Mouse (Mus musculus) lung, postnatal 0 days (tissue): ENCODE measurements around the gene Cyp17a1. TPM values are rescaled to one million over a fixed set of nuclear protein-coding genes. Genes with fewer than 3 reads are reported as not detected.

Experiments
- ATAC-seq: fragments of 200-750 bp; cut with Nextera tagmentation; 2 replicates; pipeline ENCODE4 v1.8.0; 2017; ENCODE audit warnings: moderate library complexity
- DNase-seq: peaks from one replicate; pipeline ENCODE4 v3.0.0-alpha.2; 2016; ENCODE audit warnings: low spot score
- H3K27ac ChIP-seq: fragments of 300-500 bp; sonication (generic); 2 replicates; pipeline ENCODE4 v1.5.1; 2014; ENCODE audit warnings: antibody characterized with exemption, mild to moderate bottlenecking, low read length, mixed read lengths
- H3K27me3 ChIP-seq: fragments of 300-500 bp; sonication (generic); replicated peaks from 2 replicates; pipeline ENCODE4 v1.6.1; 2014; ENCODE audit warnings: low read length, mixed read lengths; ENCODE audit not compliant: insufficient read depth
- H3K36me3 ChIP-seq: fragments of 300-500 bp; sonication (generic); 2 replicates; pipeline ENCODE4 v1.6.1; 2014; ENCODE audit warnings: low read length, mixed read lengths; ENCODE audit not compliant: insufficient read depth
- H3K4me1 ChIP-seq: fragments of 300-500 bp; sonication (generic); 2 replicates; pipeline ENCODE4 v1.6.1; 2014; ENCODE audit warnings: antibody characterized with exemption, low read depth, low read length, mixed read lengths; ENCODE audit not compliant: insufficient read depth
- H3K4me2 ChIP-seq: fragments of 300-500 bp; sonication (generic); replicated peaks from 2 replicates; pipeline ENCODE4 v1.6.1; 2014; ENCODE audit warnings: low read depth, mild to moderate bottlenecking, low read length, moderate library complexity, mixed read lengths
- H3K4me3 ChIP-seq: fragments of 300-500 bp; sonication (generic); 2 replicates; pipeline ENCODE4 v1.5.1; 2014; ENCODE audit warnings: low read depth, low read length
- H3K9ac ChIP-seq: fragments of 300-500 bp; sonication (generic); replicated peaks from 2 replicates; pipeline ENCODE4 v1.6.1; 2014; ENCODE audit warnings: low read depth, mild to moderate bottlenecking
- H3K9me3 ChIP-seq: fragments of 300-500 bp; sonication (generic); 2 replicates; pipeline ENCODE4 v1.6.1; 2016; ENCODE audit warnings: low read length, mixed read lengths
- CTCF ChIP-seq: IDR thresholded peaks from 2 replicates; pipeline ENCODE4 v1.5.1; 2016; ENCODE audit warnings: antibody characterized with exemption, mild to moderate bottlenecking
- EP300 ChIP-seq: IDR thresholded peaks from 2 replicates; pipeline ENCODE4 v1.6.1; 2016; ENCODE audit warnings: antibody characterized with exemption, mild to moderate bottlenecking, control low read depth
- WGBS: fragments of 180-500 bp; shearing (Covaris S2); extraction: QIAGEN DNeasy Blood & Tissue Kit; methylation state at CpG from one replicate; pipeline ENCODE4 v1.1.7; 2014; 5-methylcytosine and 5-hydroxymethylcytosine counted together
- polyA plus RNA-seq: library from polyadenylated mRNA; unstranded; fragments of >200 nt; fragmentation: Nextera tagmentation; extraction: Ambion mirVana; gene quantifications from 2 replicates; pipeline ENCODE4 v1.2.1, GENCODE M21; 2015

Cyp17a1 gene
- polyA plus RNA-seq, 1 experiment from 2014 or later: 0.12 TPM

DNA sequence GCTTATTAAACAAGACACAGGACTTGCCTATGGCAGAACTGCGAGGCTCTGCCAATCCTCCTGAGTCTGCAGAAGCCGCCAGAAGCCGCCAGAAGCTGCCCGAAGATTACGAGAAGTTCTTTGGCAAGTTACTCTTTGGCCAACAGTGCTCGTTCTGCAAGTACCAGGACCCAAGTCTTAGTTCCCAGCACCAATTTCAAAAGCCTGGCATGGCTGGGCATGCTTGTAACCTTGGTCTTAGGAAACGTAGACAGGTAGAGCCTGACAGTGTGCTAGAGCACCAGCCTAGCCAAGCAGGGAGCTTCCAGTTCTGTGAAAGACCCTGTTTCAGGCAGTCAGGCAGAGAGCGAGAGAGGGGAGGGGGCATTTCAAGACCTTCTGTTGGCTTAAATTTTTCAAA lies 23.5 kb upstream of the Cyp17a1 start:
- TF ChIP-seq CTCF (no peak), EP300 (no peak)
- no peak for DNase-seq
- H3K27ac ChIP-seq: no peak overlapping the region
- H3K4me2 ChIP-seq: no peak overlapping the region
- 96% methylated on average over 8 of the region's 8 CpGs for WGBS
- H3K36me3 ChIP-seq: 0 out of 2 replicates have a peak, but pooled peaks cover 6% of the 10 kb centered on the region
- no peak overlapping the region for H3K9ac ChIP-seq
- no peak for ATAC-seq
- H3K4me3 ChIP-seq: no peak overlapping the region
- H3K27me3 ChIP-seq: no peaks in the 10 kb centered on the region
- H3K4me1 ChIP-seq: no peaks in the 10 kb centered on the region
- H3K9me3 ChIP-seq: no peaks in the 10 kb centered on the region

DNA sequence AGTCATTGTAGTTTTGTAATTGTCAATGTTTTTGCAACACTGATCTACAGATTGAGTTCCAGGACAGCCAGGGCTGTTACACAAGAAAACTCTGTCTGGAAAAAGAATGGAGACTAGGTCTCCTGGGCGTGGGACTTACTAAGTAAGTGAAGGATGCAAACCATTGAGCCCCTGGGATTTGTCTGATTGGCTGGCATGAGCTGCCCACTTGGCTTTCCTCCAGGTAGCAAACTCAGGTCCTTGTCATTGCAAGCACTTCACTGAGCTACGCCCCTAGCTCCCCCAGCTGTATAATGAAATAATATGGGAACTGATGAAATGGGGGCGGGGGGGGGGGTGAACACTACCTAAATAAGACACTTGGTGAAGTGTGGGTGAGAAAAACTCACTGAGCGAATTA lies 20.2 kb upstream of the Cyp17a1 start:
- DNase-seq: peak; percentile 11
- H3K36me3 ChIP-seq: no peaks in the 10 kb centered on the region
- H3K4me1 ChIP-seq: no peaks in the 10 kb centered on the region
- 66% methylated on average over 4 of the region's 4 CpGs for WGBS
- H3K9ac ChIP-seq: no peak overlapping the region
- TF ChIP-seq CTCF (no peak), EP300 (no peak)
- H3K9me3 ChIP-seq: no peaks in the 10 kb centered on the region
- no peak overlapping the region for H3K27ac ChIP-seq
- ATAC-seq: no peak
- H3K4me3 ChIP-seq: no peak overlapping the region
- no peaks in the 10 kb centered on the region for H3K27me3 ChIP-seq
- H3K4me2 ChIP-seq: no peak overlapping the region

DNA sequence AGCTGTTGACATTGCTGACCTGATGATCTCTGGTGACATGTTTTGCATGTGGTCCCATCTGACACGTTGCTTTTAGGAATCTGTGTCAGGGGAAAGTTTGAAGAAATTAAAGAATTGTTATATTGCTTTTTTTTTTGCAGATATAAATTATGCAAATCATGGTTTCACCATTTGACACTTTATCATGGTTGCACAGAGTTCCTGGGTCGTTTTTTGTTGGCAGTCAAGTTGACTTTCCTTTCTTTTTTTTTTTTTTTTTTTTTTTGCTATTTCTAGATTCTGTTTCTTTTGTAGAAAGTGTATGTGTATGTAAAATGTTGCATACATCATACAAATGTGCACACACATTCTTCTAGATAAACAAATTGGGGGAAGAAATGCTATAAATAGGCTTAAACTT lies 18.1 kb upstream of the Cyp17a1 start:
- Histone ChIP-seq H3K36me3 (no peaks in the 10 kb centered on the region), H3K4me3 (no peak overlapping the region), H3K27me3 (no peaks in the 10 kb centered on the region), H3K9me3 (no peaks in the 10 kb centered on the region), H3K9ac (no peak overlapping the region), H3K4me1 (no peaks in the 10 kb centered on the region), H3K4me2 (no peak overlapping the region), H3K27ac (no peak overlapping the region)
- ATAC-seq: no peak
- no peak for TF ChIP-seq EP300
- TF ChIP-seq CTCF: no peak
- WGBS: 51% methylated on average over 2 of the region's 2 CpGs
- DNase-seq: no peak

- peak overlapping the region; percentile 44 for H3K4me2 ChIP-seq
- no peak for TF ChIP-seq EP300
- 72% methylated on average over 11 of the region's 11 CpGs for WGBS
- H3K36me3 ChIP-seq: no peaks in the 10 kb centered on the region
- H3K27me3 ChIP-seq: no peaks in the 10 kb centered on the region
- H3K9ac ChIP-seq: no peak overlapping the region
- DNase-seq: no peak
- ATAC-seq: no peak
- peak overlapping the region; percentile 62 for H3K4me3 ChIP-seq
- H3K4me1 ChIP-seq: no peaks in the 10 kb centered on the region
- no peak overlapping the region for H3K27ac ChIP-seq
- H3K9me3 ChIP-seq: no peaks in the 10 kb centered on the region
These were observed 17.4 kb upstream of the Cyp17a1 start for GRCm38 (mm10) chr19:46690387-46690786.

DNA sequence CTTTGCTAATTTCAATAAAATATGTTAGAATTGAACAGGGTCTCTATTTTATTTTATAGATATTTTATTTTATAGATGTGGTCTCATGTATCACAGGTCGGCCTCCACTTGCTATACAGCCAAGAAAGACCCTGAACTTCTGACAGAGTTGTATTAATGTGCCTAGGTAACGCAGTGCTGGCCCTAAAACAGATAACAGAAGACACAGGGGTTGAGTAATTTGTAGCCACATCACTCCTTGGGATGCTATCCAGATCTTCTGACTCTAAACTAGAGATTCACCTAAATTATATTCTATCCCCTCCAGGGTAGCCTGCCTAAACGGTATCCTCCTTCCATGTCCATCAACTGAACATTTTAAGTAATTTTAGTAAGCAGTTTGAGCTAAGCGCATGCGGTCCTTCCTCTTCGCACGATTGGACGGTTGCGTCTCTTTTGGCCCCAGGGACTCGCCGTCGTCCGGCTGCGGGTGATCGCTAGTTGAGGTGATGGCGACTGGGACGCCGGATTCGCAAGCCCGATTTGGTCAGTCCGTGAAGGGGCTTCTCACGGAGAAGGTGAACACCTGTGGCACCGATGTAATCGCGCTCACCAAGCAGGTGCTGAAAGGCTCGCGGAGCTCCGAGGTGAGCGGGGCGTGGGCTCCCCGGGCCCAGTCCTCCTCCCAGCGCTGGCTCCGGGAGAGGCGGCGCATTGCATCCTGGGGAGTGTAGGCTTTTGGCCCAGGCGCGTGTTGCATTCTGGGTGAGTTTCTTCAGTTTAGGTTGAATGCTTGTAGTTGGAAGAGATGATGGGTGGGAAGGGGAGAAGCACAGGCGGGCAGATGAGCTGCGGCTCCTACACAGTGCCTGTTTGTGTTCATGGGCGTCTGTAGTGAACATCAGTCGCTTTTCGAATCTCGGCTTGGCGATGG lies 16.7 kb upstream of the Cyp17a1 start, which contains the start of gene Borcs7:
Gene Borcs7 (plus strand): TSS at position 447 of the 913 bp plus-strand sequence.
- peak within 1 kb of the TSS; percentile 62 for H3K4me3 ChIP-seq
- DNase-seq: peak; percentile 85

GRCm38 (mm10) chr19:46679720-46680383 lies 6.9 kb upstream of the Cyp17a1 start:
- no peak overlapping the region for H3K4me3 ChIP-seq
- H3K9me3 ChIP-seq: no peaks in the 10 kb centered on the region
- no peaks in the 10 kb centered on the region for H3K36me3 ChIP-seq
- no peak overlapping the region for H3K9ac ChIP-seq
- TF ChIP-seq CTCF (no peak), EP300 (no peak)
- H3K4me1 ChIP-seq: no peaks in the 10 kb centered on the region
- WGBS: 54% methylated on average over 12 of the region's 12 CpGs
- ATAC-seq (no peak), DNase-seq (no peak)
- no peak overlapping the region for H3K27ac ChIP-seq
- H3K4me2 ChIP-seq: no peak overlapping the region
- no peaks in the 10 kb centered on the region for H3K27me3 ChIP-seq

More for the DNA sequence above, 16.7 kb upstream of the Cyp17a1 start, which contains the start of gene Borcs7:
- Histone ChIP-seq H3K9ac (peak within 1 kb of the TSS; percentile 50), H3K27ac (peak within 1 kb of the TSS; percentile 54; the same call in 1 of the 2 replicates), H3K4me2 (peak within 1 kb of the TSS; percentile 44), H3K9me3 (no peaks in the 10 kb centered on the region), H3K36me3 (no peaks in the 10 kb centered on the region), H3K4me1 (no peaks in the 10 kb centered on the region), H3K27me3 (no peaks in the 10 kb centered on the region)
- peak; percentile 94 for ATAC-seq
- TF ChIP-seq EP300 (no peak), CTCF (no peak)
- 3% methylated on average over 44 of the region's 44 CpGs for WGBS
